Comparison of ENCODE assay signal across 10 mouse cellular contexts in the genomic region with DNA sequence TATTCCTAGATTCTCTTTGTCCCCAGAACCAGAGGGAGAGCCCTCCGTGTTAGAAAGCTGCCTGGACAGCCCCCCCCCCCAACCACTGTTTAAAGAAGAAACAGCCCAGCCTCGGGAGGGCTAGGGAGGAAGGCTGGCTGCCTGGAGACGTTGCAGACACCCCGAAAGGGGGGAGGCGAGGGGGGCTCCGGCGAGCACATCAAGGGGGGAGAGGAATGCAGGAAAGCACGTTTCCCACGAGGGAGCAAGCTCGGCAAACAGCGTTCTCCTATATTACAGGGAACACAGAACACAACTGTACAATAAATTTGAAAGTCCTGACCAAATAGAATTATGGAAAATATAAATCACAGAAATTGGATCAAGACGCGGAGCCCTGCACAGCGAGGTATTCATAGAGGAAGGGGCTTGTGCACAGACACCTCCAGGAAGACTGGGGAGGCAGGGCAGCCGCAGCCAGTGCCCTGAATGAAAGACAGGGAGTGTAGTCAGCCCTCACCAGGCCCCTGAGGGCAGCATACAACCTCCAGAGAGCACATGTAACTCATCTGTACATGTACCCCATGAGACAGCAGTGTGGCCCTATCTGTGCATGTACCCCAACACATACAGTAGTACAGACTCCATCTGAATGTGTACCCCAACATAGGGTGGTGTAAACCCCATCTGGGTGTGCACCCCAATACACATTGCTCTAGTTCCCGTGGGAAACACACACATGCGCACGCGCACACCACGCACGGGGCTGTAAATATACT. TPM values are rescaled to one million over a fixed set of nuclear protein-coding genes. Genes with fewer than 3 reads are reported as not detected.
DNase-seq lines count a peak whose midpoint lies in the region; ATAC-seq and TF ChIP-seq lines count a peak whose summit lies in the region.
"Had no signal": no experiment of that assay in that cellular context is flagged by ENCODE, and none has a peak within 500 bp of the region (broad histone marks: within the 10 kb centered on the region; RNA-seq: fewer than 3 reads in every experiment).

No protein-coding gene starts in this region.

- TF ChIP-seq CTCF in stomach, postnatal 0 days (IDR thresholded peaks at IDR 0.05; ENCODE audit: low read depth) = 0 out of 2 replicates have a peak, but pooled peaks have one; percentile 1

- H3K9ac ChIP-seq in forebrain, embryonic 15.5 days (replicated peaks) = no peak overlapping the region
- H3K9ac ChIP-seq in lung, embryonic 16.5 days (ENCODE audit: low read length) = peak overlapping the region; percentile 44
- no peak overlapping the region for H3K9ac ChIP-seq in liver, embryonic 11.5 days (ENCODE audit: low read depth, low read length)
- 0 out of 2 replicates have a peak overlapping the region, but pooled peaks have one; percentile 23 for H3K9ac ChIP-seq in stomach, postnatal 0 days (ENCODE audit: low read length)

- H3K4me3 ChIP-seq in forebrain, embryonic 10.5 days = no peak overlapping the region
- H3K4me3 ChIP-seq in forebrain, embryonic 15.5 days = no peak overlapping the region
- 0 out of 2 replicates have a peak overlapping the region, but pooled peaks have one; percentile 1 for H3K4me3 ChIP-seq in lung, embryonic 16.5 days (ENCODE audit: low read length)
- H3K4me3 ChIP-seq in liver, embryonic 11.5 days (ENCODE audit: low read depth, low read length) = no peak overlapping the region
- H3K4me3 ChIP-seq in stomach, postnatal 0 days (ENCODE audit: low read depth, low read length) = no peak overlapping the region

- no peak overlapping the region for H3K4me2 ChIP-seq in forebrain, embryonic 15.5 days (replicated peaks)
- H3K4me2 ChIP-seq in lung, embryonic 16.5 days (ENCODE audit: low read depth, low read length) = peak overlapping the region; percentile 45; the same call in 1 of the 2 replicates
- H3K4me2 ChIP-seq in liver, embryonic 11.5 days = no peak overlapping the region
- peak overlapping the region; percentile 15; the same call in 1 of the 2 replicates for H3K4me2 ChIP-seq in stomach, postnatal 0 days (replicated peaks; ENCODE audit: low read depth)

- H3K27ac ChIP-seq in forebrain, embryonic 10.5 days = peak overlapping the region; percentile 81
- no peak overlapping the region for H3K27ac ChIP-seq in forebrain, embryonic 15.5 days (replicated peaks)
- peak overlapping the region; percentile 76 for H3K27ac ChIP-seq in lung, embryonic 16.5 days (ENCODE audit: low read length)
- H3K27ac ChIP-seq in liver, embryonic 11.5 days (ENCODE audit: low read depth, low read length) = peak overlapping the region; percentile 70; the same call in 1 of the 2 replicates
- peak overlapping the region; percentile 73 for H3K27ac ChIP-seq in stomach, postnatal 0 days (replicated peaks)

- 61% methylated on average over 21 of the region's 21 CpGs for WGBS in forebrain, embryonic 10.5 days
- 53% methylated on average over 21 of the region's 21 CpGs for WGBS in forebrain, embryonic 15.5 days
- 31% methylated on average over 21 of the region's 21 CpGs for WGBS in lung, embryonic 16.5 days
- WGBS in liver, embryonic 11.5 days = 53% methylated on average over 21 of the region's 21 CpGs
- WGBS in stomach, postnatal 0 days = 32% methylated on average over 20 of the region's 21 CpGs

- TF ChIP-seq EP300 in stomach, postnatal 0 days (optimal IDR thresholded peaks at IDR 0.05) = no peak

- DNase-seq in forebrain, embryonic 10.5 days (ENCODE audit: extremely low spot score, low spot score) = no peak
- no peak for DNase-seq in lung, postnatal 36 days
- no peak for DNase-seq in liver, embryonic 11.5 days (ENCODE audit: low spot score)
- DNase-seq in stomach, postnatal 0 days (ENCODE audit: low spot score) = peak; percentile 49
- no peak for DNase-seq in spleen, postnatal 10 days (ENCODE audit: low spot score in 2 of 2)
- DNase-seq: kidney, adult 8-10 months; thymus, postnatal 4 days had no signal

- no peaks in the 10 kb centered on the region for H3K27me3 ChIP-seq in forebrain, embryonic 10.5 days (ENCODE audit: poor library complexity, severe bottlenecking)
- no peaks in the 10 kb centered on the region for H3K27me3 ChIP-seq in forebrain, embryonic 15.5 days
- H3K27me3 ChIP-seq in lung, embryonic 16.5 days (ENCODE audit: control insufficient read depth, insufficient read depth, low read depth, low read length) = no peaks in the 10 kb centered on the region
- H3K27me3 ChIP-seq in liver, embryonic 11.5 days (replicated peaks; ENCODE audit: control insufficient read depth, insufficient read depth, low read length) = no peaks in the 10 kb centered on the region
- H3K27me3 ChIP-seq in stomach, postnatal 0 days (ENCODE audit: control insufficient read depth, insufficient read depth, low read length) = no peaks in the 10 kb centered on the region

- H3K9me3 ChIP-seq in forebrain, embryonic 10.5 days = no peaks in the 10 kb centered on the region
- no peaks in the 10 kb centered on the region for H3K9me3 ChIP-seq in forebrain, embryonic 15.5 days
- H3K9me3 ChIP-seq in lung, embryonic 16.5 days (ENCODE audit: control insufficient read depth, low read length) = no peaks in the 10 kb centered on the region
- no peaks in the 10 kb centered on the region for H3K9me3 ChIP-seq in liver, embryonic 11.5 days (ENCODE audit: control insufficient read depth, low read length)
- H3K9me3 ChIP-seq in stomach, postnatal 0 days (ENCODE audit: control insufficient read depth, low read length) = no peaks in the 10 kb centered on the region

- peaks cover 15% of the 10 kb centered on the region for H3K4me1 ChIP-seq in forebrain, embryonic 10.5 days
- 0 out of 2 replicates have a peak, but pooled peaks cover 4% of the 10 kb centered on the region for H3K4me1 ChIP-seq in forebrain, embryonic 15.5 days
- H3K4me1 ChIP-seq in lung, embryonic 16.5 days (replicated peaks; ENCODE audit: control insufficient read depth, insufficient read depth, low read length) = peaks cover 22% of the 10 kb centered on the region
- peaks cover 6% of the 10 kb centered on the region; the same call in 1 of the 2 replicates for H3K4me1 ChIP-seq in liver, embryonic 11.5 days (replicated peaks; ENCODE audit: control insufficient read depth, insufficient read depth, low read length)
- H3K4me1 ChIP-seq in stomach, postnatal 0 days (replicated peaks; ENCODE audit: control insufficient read depth, insufficient read depth) = peaks cover 5% of the 10 kb centered on the region; the same call in 1 of the 2 replicates

- no peaks in the 10 kb centered on the region for H3K36me3 ChIP-seq in forebrain, embryonic 10.5 days (replicated peaks)
- no peaks in the 10 kb centered on the region for H3K36me3 ChIP-seq in forebrain, embryonic 15.5 days
- no peaks in the 10 kb centered on the region for H3K36me3 ChIP-seq in lung, embryonic 16.5 days (ENCODE audit: control insufficient read depth, insufficient read depth, low read length)
- no peaks in the 10 kb centered on the region for H3K36me3 ChIP-seq in liver, embryonic 11.5 days (ENCODE audit: control insufficient read depth, insufficient read depth, low read length)
- H3K36me3 ChIP-seq in stomach, postnatal 0 days (ENCODE audit: control insufficient read depth, insufficient read depth, low read length) = no peaks in the 10 kb centered on the region

- ATAC-seq in forebrain, embryonic 15.5 days (replicated peaks) = no peak
- ATAC-seq in lung, embryonic 16.5 days (ENCODE audit: low read depth) = peak; percentile 88
- ATAC-seq in liver, embryonic 11.5 days (replicated peaks; ENCODE audit: low FRiP score) = no peak
- ATAC-seq in stomach, postnatal 0 days (ENCODE audit: low FRiP score, low TSS enrichment) = peak; percentile 28; the same call in 1 of the 2 replicates
- no peak for ATAC-seq in megakaryocyte-erythroid progenitor cell, adult 5-6 weeks (replicated peaks; ENCODE audit: low FRiP score, low TSS enrichment, poor library complexity, severe bottlenecking)

RNA-seq across cellular contexts. Expression of a gene that starts 16.1 kb away (rescaled TPM):
- 15.8 and 16.1 TPM in 2 replicates for polyA plus RNA-seq in forebrain, embryonic 10.5 days (2016; fragmentation: Nextera tagmentation; extraction: Ambion mirVana)
- polyA plus RNA-seq in forebrain, embryonic 15.5 days (2015; fragmentation: Nextera tagmentation; extraction: Ambion mirVana) = 20.1 and 22.4 TPM in 2 replicates
- 17.2 and 22.4 TPM in 2 replicates for polyA plus RNA-seq in lung, embryonic 16.5 days (2015; fragmentation: Nextera tagmentation; extraction: Ambion mirVana)
- polyA plus RNA-seq in liver, embryonic 11.5 days (2014; fragmentation: Nextera tagmentation; extraction: Ambion mirVana) = 20.8 and 22.2 TPM in 2 replicates
- 17.7 and 19.4 TPM in 2 replicates for polyA plus RNA-seq in stomach, postnatal 0 days (2015; fragmentation: Nextera tagmentation; extraction: Ambion mirVana)
- 13.0 and 13.8 TPM in 2 replicates for total RNA-seq in megakaryocyte-erythroid progenitor cell, adult 5-6 weeks (2014; fragmentation: Nextera tagmentation)
- 46.6 and 82.1 TPM in 2 replicates for total RNA-seq in megakaryocyte-erythroid progenitor cell, adult 5-6 weeks (2017)

RNA-seq across cellular contexts. Expression of a gene that starts 17.8 kb away (rescaled TPM):
- 0.33 and 1.1 TPM in 2 replicates for polyA plus RNA-seq in forebrain, embryonic 10.5 days (2016; fragmentation: Nextera tagmentation; extraction: Ambion mirVana)
- 0.98 TPM in 1 of 2 replicates, not detected in the other for polyA plus RNA-seq in forebrain, embryonic 15.5 days (2015; fragmentation: Nextera tagmentation; extraction: Ambion mirVana)
- polyA plus RNA-seq in lung, embryonic 16.5 days (2015; fragmentation: Nextera tagmentation; extraction: Ambion mirVana) = 17.9 and 50.7 TPM in 2 replicates
- polyA plus RNA-seq in liver, embryonic 11.5 days (2014; fragmentation: Nextera tagmentation; extraction: Ambion mirVana) = 1.5 and 2.4 TPM in 2 replicates
- polyA plus RNA-seq in stomach, postnatal 0 days (2015; fragmentation: Nextera tagmentation; extraction: Ambion mirVana) = 8.0 and 11.7 TPM in 2 replicates
- not detected in 2 replicates for total RNA-seq in megakaryocyte-erythroid progenitor cell, adult 5-6 weeks (2014; fragmentation: Nextera tagmentation)
- not detected in 2 replicates for total RNA-seq in megakaryocyte-erythroid progenitor cell, adult 5-6 weeks (2017)

RNA-seq across cellular contexts. Expression of a gene that starts 55.8 kb away (rescaled TPM):
- polyA plus RNA-seq in forebrain, embryonic 10.5 days (2016; fragmentation: Nextera tagmentation; extraction: Ambion mirVana) = 10.7 and 12.0 TPM in 2 replicates
- polyA plus RNA-seq in forebrain, embryonic 15.5 days (2015; fragmentation: Nextera tagmentation; extraction: Ambion mirVana) = 3.6 and 4.2 TPM in 2 replicates
- polyA plus RNA-seq in lung, embryonic 16.5 days (2015; fragmentation: Nextera tagmentation; extraction: Ambion mirVana) = 110 and 118 TPM in 2 replicates
- polyA plus RNA-seq in liver, embryonic 11.5 days (2014; fragmentation: Nextera tagmentation; extraction: Ambion mirVana) = 19.2 and 20.7 TPM in 2 replicates
- polyA plus RNA-seq in stomach, postnatal 0 days (2015; fragmentation: Nextera tagmentation; extraction: Ambion mirVana) = 107 and 110 TPM in 2 replicates
- 16.9 and 39.8 TPM in 2 replicates for total RNA-seq in megakaryocyte-erythroid progenitor cell, adult 5-6 weeks (2014; fragmentation: Nextera tagmentation)
- total RNA-seq in megakaryocyte-erythroid progenitor cell, adult 5-6 weeks (2017) = 12.1 and 42.5 TPM in 2 replicates

Comparison
In these comparisons a context has a peak if more than half of its experiments do, and no peak if none do; other contexts are left out.
1. ATAC-seq: peak in lung, embryonic 16.5 days (single experiment) and stomach, postnatal 0 days (single experiment); none in forebrain, embryonic 15.5 days (single experiment), liver, embryonic 11.5 days (single experiment) and megakaryocyte-erythroid progenitor cell, adult 5-6 weeks (single experiment).
2. H3K4me2 ChIP-seq: peak in lung, embryonic 16.5 days (single experiment) and stomach, postnatal 0 days (single experiment); none in forebrain, embryonic 15.5 days (single experiment) and liver, embryonic 11.5 days (single experiment).
3. H3K9ac ChIP-seq: peak in lung, embryonic 16.5 days (single experiment) and stomach, postnatal 0 days (single experiment); none in forebrain, embryonic 15.5 days (single experiment) and liver, embryonic 11.5 days (single experiment).